Mouse (Mus musculus) erythroblast, embryonic 14.5 days (primary cell): ENCODE data around the gene Cdh8. TPM values are rescaled to one million over a fixed set of nuclear protein-coding genes. Genes with fewer than 3 reads are reported as not detected.
"Not testable (repeated sequence)": the region's sequence is repeated elsewhere in the genome, so short reads cannot be mapped to it uniquely, and the experiment has no call there.

Experiments
- H3K27me3 ChIP-seq: 2 replicates; pipeline ENCODE4 v1.6.1; 2012; ENCODE audit warnings: inconsistent platforms; ENCODE audit not compliant: control insufficient read depth
- H3K36me3 ChIP-seq: 2 replicates; pipeline ENCODE4 v1.6.1; 2012; ENCODE audit warnings: mild to moderate bottlenecking, inconsistent platforms; ENCODE audit not compliant: control insufficient read depth
- H3K4me1 ChIP-seq: 2 replicates; pipeline ENCODE4 v1.6.1; 2012; ENCODE audit warnings: inconsistent platforms; ENCODE audit not compliant: control insufficient read depth
- H3K4me3 ChIP-seq: replicated peaks from 2 replicates; pipeline ENCODE3; 2012; ENCODE audit warnings: moderate library complexity, mild to moderate bottlenecking, inconsistent platforms
- H3K9me3 ChIP-seq: 2 replicates; pipeline ENCODE4 v1.6.1; 2012; ENCODE audit warnings: low read length, inconsistent platforms, mixed read lengths; ENCODE audit not compliant: control insufficient read depth
- GATA1 ChIP-seq: IDR thresholded peaks from 2 replicates; pipeline ENCODE4 v1.6.1; 2012; ENCODE audit warnings: low read length, inconsistent platforms, mixed read lengths
- TAL1 ChIP-seq: IDR thresholded peaks from 3 replicates; pipeline ENCODE4 v1.6.1; 2012; ENCODE audit warnings: low read length, inconsistent platforms, mixed read lengths
- polyA plus RNA-seq: library from polyadenylated mRNA; stranded (reverse); fragments of >175 nt; gene quantifications from 2 replicates; pipeline ENCODE4 v1.2.3, GENCODE M21; 2012

Gene Cdh8
- polyA plus RNA-seq, 1 experiment = not detected

DNA sequence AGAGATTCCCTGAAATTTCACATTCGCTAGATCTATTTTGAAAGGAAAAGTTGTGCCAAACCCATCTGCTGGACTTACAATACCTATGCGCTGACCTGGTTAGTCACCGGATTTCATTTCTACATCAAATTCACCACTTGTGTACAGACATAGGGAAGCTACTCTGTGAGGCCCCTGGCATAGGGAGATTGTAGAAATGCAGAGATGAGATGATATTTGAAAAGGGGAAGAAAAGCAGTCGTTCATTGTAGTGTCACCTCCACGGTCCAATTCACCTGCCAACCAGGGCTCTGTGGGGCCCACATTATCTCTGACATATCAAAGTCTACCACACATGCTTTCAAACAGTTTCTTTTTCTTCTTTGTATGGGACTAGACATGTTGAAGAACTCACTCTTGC, 229.4 kb downstream of the Cdh8 start:
- Histone ChIP-seq H3K36me3 (no peaks in the 10 kb centered on the region), H3K4me3 (no peak overlapping the region), H3K9me3 (no peaks in the 10 kb centered on the region), H3K27me3 (no peaks in the 10 kb centered on the region), H3K4me1 (no peaks in the 10 kb centered on the region)
- TF ChIP-seq GATA1 (no peak), TAL1 (no peak)

DNA sequence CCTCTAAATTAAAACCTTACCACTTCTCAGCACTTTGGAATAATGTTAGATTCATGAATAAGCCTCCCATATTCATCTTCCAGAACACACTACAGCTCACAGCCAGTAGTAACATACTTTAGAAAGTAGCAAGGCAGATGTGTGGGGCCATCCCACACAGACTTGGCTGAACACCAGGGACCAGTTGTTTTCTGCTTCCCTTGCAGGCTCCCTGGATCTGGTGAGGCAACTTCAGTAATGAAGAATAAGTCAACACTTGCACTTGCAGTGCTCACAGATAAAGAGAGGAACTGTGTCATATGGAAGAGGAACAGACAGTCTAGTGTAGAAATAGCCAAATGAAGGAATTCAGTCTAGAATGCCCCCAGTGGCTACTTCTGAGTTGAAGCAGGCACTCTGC, 232.1 kb downstream of the Cdh8 start:
- no peaks in the 10 kb centered on the region for H3K9me3 ChIP-seq
- H3K4me1 ChIP-seq = no peaks in the 10 kb centered on the region
- H3K27me3 ChIP-seq = no peaks in the 10 kb centered on the region
- TF ChIP-seq GATA1 = no peak
- no peak for TF ChIP-seq TAL1
- no peak overlapping the region for H3K4me3 ChIP-seq
- no peaks in the 10 kb centered on the region for H3K36me3 ChIP-seq

DNA sequence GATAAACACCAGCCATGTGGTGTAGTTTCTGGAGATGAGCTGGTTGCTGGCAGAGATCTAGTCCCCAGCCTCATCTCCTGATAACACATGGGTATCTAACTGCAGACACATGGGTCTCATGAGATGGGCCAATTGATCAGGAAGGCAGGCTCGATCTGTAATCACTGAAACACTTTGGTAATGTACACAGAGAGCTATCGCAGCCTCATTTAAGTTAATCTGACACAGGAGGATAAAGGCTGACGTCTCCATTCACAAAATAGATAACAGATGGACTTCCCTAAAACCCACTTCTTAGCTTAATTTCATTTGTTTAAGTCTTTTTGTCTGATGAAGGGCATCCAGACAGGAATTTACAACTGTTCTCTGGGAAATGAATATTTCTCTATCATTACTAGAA, 249.3 kb downstream of the Cdh8 start:
- no peak overlapping the region for H3K4me3 ChIP-seq
- H3K9me3 ChIP-seq = no peaks in the 10 kb centered on the region; the same call in 1 of the 2 replicates
- TF ChIP-seq TAL1 = no peak
- TF ChIP-seq GATA1 = no peak
- H3K4me1 ChIP-seq = no peaks in the 10 kb centered on the region
- no peaks in the 10 kb centered on the region for H3K27me3 ChIP-seq
- H3K36me3 ChIP-seq = no peaks in the 10 kb centered on the region

DNA sequence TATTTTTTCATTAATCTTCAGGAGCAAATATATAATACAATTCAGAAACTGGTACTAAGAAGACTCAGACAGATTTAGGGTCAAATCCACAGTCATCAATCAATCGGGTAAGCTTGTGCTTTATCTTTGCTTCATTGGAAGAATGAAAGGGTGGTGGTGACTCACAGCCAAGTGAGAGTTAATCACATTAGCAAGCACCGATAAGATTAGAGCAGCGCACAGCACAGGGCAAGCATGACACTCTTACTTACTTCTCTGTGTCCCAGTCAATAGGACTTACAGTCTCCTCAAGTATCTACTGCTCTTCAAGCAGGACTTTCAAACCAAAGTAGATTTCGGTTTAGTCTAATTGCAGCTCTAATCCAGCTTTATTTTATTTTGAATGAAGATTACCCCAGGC, 254.6 kb downstream of the Cdh8 start:
- TF ChIP-seq TAL1 (no peak), GATA1 (no peak)
- Histone ChIP-seq H3K4me1 (no peaks in the 10 kb centered on the region), H3K27me3 (no peaks in the 10 kb centered on the region), H3K36me3 (no peaks in the 10 kb centered on the region), H3K9me3 (no peaks in the 10 kb centered on the region), H3K4me3 (no peak overlapping the region)

DNA sequence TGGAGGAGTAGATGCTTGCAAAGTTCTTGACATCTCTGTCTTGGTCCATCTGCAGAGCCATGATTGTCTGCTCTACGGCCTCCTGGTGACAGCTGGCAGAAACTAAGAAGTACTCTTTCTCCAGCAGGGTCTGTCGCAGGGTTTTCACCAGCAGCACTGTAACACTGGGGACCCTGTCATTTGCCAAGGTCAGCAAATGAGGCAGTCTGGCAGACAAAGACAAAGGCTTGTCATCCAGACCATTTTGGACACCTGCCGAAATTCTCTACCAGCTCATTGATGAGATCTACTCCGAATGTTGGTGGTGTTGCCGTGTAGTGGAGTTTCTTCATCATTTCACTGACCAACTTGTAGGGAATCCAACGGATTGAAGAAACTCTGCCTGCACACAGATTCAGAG, 270.8 kb downstream of the Cdh8 start:
- Histone ChIP-seq H3K27me3 (no peaks in the 10 kb centered on the region), H3K36me3 (no peaks in the 10 kb centered on the region), H3K4me1 (no peaks in the 10 kb centered on the region), H3K4me3 (no peak overlapping the region), H3K9me3 (peaks cover 17% of the 10 kb centered on the region)
- TF ChIP-seq GATA1 (no peak), TAL1 (no peak)

DNA sequence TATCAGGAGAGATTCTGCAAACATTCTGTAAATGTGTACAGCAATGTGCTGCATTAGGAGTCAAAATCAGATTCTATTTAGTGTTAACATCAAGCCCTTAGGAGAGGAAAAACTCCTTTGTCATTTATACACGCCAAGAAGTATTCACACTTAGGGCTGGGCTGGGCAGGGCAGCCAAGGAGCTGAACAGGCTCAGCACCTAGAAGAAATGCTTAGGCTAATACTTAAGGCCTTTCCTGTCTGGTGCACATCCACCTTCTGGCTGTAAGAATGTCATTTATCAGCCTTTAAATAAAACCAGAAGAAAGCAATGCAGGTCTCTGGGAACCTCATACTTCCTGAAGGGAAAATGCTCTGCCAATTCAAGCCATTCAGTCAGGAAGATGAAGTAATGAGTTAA, 271.5 kb downstream of the Cdh8 start:
- not testable (repeated sequence) for H3K27me3 ChIP-seq, H3K4me3 ChIP-seq, H3K36me3 ChIP-seq, H3K4me1 ChIP-seq
- peaks cover 17% of the 10 kb centered on the region for H3K9me3 ChIP-seq

DNA sequence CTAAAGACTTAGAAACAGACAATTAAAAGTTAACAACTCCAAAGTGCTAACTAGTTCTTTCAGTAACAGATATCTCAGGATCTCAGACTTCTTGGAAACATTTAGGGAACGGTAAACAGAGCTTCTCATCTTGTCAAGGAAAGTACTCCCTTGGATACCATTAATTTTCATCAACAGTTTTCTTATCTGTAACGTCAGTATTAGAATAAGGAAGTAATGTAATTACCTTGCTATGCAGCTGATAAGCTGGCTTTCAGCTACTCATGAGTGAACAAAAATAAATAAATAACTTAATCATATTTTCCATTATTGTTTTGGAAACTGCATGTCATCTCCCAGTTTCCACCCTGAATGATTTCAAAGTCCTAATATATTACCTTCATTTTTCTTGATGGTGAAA, 317.8 kb downstream of the Cdh8 start:
- H3K4me3 ChIP-seq = no peak overlapping the region
- no peaks in the 10 kb centered on the region for H3K4me1 ChIP-seq
- no peak for TF ChIP-seq GATA1
- TF ChIP-seq TAL1 = no peak
- peaks cover 3% of the 10 kb centered on the region; the same call in 1 of the 2 replicates for H3K9me3 ChIP-seq
- no peaks in the 10 kb centered on the region for H3K36me3 ChIP-seq
- H3K27me3 ChIP-seq = no peaks in the 10 kb centered on the region

DNA sequence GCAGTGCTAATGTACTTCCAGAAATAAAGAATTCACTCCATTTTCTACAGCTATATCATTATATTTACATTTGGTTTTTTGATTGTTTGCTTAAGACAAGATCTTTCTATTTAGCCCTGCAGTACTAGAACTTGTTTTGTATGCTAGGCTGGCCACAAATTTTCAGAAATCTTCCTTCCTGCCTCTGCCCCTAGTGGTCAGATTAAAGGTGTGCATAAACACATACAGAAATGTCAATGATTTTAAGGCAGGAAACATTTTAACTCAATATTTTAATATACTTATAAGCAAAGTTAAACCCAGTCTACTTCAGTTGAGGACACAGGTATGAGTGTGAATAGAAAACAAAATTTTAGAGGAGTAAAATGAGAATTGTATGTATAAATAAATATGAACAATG, 364.9 kb downstream of the Cdh8 start:
- TF ChIP-seq GATA1 (no peak), TAL1 (no peak)
- Histone ChIP-seq H3K4me3 (no peak overlapping the region), H3K27me3 (no peaks in the 10 kb centered on the region), H3K9me3 (no peaks in the 10 kb centered on the region), H3K4me1 (no peaks in the 10 kb centered on the region), H3K36me3 (no peaks in the 10 kb centered on the region)

DNA sequence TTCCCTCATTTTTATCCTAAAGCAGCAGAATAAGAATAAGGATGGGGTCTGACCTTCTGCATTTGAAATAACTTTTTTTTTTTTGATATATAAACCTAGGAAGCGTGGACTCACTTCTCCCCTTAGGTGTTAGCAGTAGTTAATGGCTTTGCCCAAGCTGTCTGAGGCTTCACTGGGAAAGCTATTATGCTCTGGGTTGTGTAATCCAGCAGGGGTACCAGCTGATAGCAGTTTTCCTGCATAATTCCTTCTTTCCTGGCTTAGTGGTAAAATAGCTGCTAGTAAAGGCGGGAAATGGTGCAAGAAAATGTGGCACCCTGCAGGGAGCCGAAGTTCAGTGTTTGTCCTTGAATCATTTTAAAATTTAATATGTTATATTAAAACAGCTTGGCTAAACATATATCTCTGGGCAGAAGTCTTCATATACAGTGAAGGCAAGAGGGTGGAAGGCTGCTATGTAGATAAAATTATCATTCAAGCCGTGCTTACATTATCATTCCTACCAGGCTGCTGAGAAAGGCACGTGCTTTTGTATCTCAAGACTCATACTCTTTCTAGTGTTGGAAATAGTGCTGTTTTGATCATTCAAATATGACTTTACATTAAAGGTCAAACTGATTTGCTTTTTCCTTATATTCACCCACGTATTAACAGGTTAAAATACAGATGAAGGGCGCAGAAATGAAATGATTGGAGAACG, 367.5 kb downstream of the Cdh8 start:
- Histone ChIP-seq H3K4me1 (no peaks in the 10 kb centered on the region), H3K27me3 (no peaks in the 10 kb centered on the region), H3K36me3 (no peaks in the 10 kb centered on the region), H3K9me3 (no peaks in the 10 kb centered on the region), H3K4me3 (no peak overlapping the region)
- TF ChIP-seq TAL1 = no peak
- no peak for TF ChIP-seq GATA1

DNA sequence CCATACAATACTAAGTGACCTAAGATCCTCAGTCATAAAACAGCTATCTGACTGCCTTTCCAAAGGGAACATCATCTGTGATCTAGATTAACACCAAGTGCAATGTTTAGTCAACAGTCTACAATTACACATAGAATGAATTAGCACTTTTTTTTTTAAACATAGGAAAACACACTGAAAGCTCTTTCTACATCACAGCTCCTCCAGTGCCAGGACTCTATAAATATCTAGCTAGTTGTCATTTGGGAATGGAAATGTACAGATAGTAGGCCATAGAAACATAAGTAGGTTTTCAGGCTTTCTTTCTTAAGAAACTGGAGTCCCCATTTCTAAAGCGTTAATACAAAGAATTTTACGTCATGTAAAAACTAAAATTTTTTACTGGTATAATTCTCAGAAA, 375.8 kb downstream of the Cdh8 start:
- no peak for TF ChIP-seq GATA1
- TF ChIP-seq TAL1 = no peak
- no peaks in the 10 kb centered on the region for H3K36me3 ChIP-seq
- H3K9me3 ChIP-seq = 0 out of 2 replicates have a peak, but pooled peaks cover 2% of the 10 kb centered on the region
- no peaks in the 10 kb centered on the region for H3K27me3 ChIP-seq
- no peaks in the 10 kb centered on the region for H3K4me1 ChIP-seq
- no peak overlapping the region for H3K4me3 ChIP-seq

DNA sequence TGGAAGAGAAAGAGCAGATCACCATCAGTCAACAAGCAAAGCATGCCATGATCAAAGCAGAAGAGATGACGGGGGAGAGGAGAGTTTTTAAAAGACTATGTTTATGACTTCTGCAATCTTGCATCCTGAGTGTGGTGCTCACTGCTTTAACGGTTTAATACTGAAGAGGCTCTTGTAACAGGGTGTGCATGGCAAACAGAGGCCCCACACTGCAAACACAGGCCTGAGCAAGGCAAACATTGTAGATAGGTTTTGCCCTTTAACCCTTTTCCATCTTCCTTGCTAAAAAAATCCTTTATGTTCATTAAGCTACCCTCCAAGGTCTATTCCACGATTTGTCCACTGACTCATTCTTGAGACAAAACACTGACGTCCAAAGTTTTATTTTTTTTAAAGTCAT, 385.2 kb downstream of the Cdh8 start:
- H3K9me3 ChIP-seq = no peaks in the 10 kb centered on the region
- TF ChIP-seq TAL1 (no peak), GATA1 (no peak)
- H3K4me1 ChIP-seq = no peaks in the 10 kb centered on the region
- H3K27me3 ChIP-seq = no peaks in the 10 kb centered on the region
- H3K36me3 ChIP-seq = no peaks in the 10 kb centered on the region
- no peak overlapping the region for H3K4me3 ChIP-seq
